Mouse (Mus musculus): ENCODE results near the gene AU040320. TPM values are rescaled to one million over a fixed set of nuclear protein-coding genes. Genes with fewer than 3 reads are reported as not detected.

Gene AU040320
- polyA plus RNA-seq, 1 experiment from 2014 or later = 36.5 TPM

GRCm38 (mm10) chr4:126746194-126746840 is 7.0 kb upstream of the AU040320 start:
- 87% methylated on average over 10 of the region's 10 CpGs for WGBS
- Histone ChIP-seq H3K27me3 (ENCODE audit: control insufficient read depth, insufficient read depth, low read depth, low read length) (peaks cover 9% of the 10 kb centered on the region), H3K36me3 (ENCODE audit: control insufficient read depth, insufficient read depth, low read length) (peaks cover 27% of the 10 kb centered on the region), H3K9me3 (replicated peaks; ENCODE audit: control insufficient read depth, low read length, poor library complexity, severe bottlenecking) (no peaks in the 10 kb centered on the region), H3K4me3 (ENCODE audit: low read depth, low read length) (no peak overlapping the region), H3K9ac (ENCODE audit: low read depth, low read length) (no peak overlapping the region), H3K4me1 (ENCODE audit: control insufficient read depth, insufficient read depth, low read length) (peaks cover 24% of the 10 kb centered on the region), H3K4me2 (ENCODE audit: low read length) (no peak overlapping the region), H3K27ac (ENCODE audit: low read length) (no peak overlapping the region)
- no peak for ATAC-seq

GRCm38 (mm10) chr4:126748381-126748780 is 5.0 kb upstream of the AU040320 start:
- 95% methylated on average over 8 of the region's 8 CpGs for WGBS

GRCm38 (mm10) chr4:126749553-126749952 is 3.8 kb upstream of the AU040320 start:
- WGBS = 87% methylated on average over 11 of the region's 11 CpGs
- Histone ChIP-seq H3K4me3 (ENCODE audit: low read depth, low read length) (no peak overlapping the region), H3K36me3 (ENCODE audit: control insufficient read depth, insufficient read depth, low read length) (peaks cover 21% of the 10 kb centered on the region), H3K27ac (ENCODE audit: low read length) (no peak overlapping the region), H3K9me3 (replicated peaks; ENCODE audit: control insufficient read depth, low read length, poor library complexity, severe bottlenecking) (no peaks in the 10 kb centered on the region), H3K4me1 (ENCODE audit: control insufficient read depth, insufficient read depth, low read length) (peaks cover 37% of the 10 kb centered on the region), H3K4me2 (ENCODE audit: low read length) (peak overlapping the region; percentile 20; the same call in 1 of the 2 replicates), H3K9ac (ENCODE audit: low read depth, low read length) (no peak overlapping the region), H3K27me3 (ENCODE audit: control insufficient read depth, insufficient read depth, low read depth, low read length) (peaks cover 4% of the 10 kb centered on the region)
- no peak for ATAC-seq

More at GRCm38 (mm10) chr4:126748381-126748780, 5.0 kb upstream of the AU040320 start:
- no peak overlapping the region for H3K27ac ChIP-seq (ENCODE audit: low read length)
- peaks cover 34% of the 10 kb centered on the region for H3K4me1 ChIP-seq (ENCODE audit: control insufficient read depth, insufficient read depth, low read length)
- peaks cover 9% of the 10 kb centered on the region for H3K27me3 ChIP-seq (ENCODE audit: control insufficient read depth, insufficient read depth, low read depth, low read length)
- no peaks in the 10 kb centered on the region for H3K9me3 ChIP-seq (replicated peaks; ENCODE audit: control insufficient read depth, low read length, poor library complexity, severe bottlenecking)
- no peak overlapping the region for H3K4me2 ChIP-seq (ENCODE audit: low read length)
- H3K9ac ChIP-seq (ENCODE audit: low read depth, low read length) = no peak overlapping the region
- peaks cover 27% of the 10 kb centered on the region for H3K36me3 ChIP-seq (ENCODE audit: control insufficient read depth, insufficient read depth, low read length)
- H3K4me3 ChIP-seq (ENCODE audit: low read depth, low read length) = no peak overlapping the region
- no peak for ATAC-seq

GRCm38 (mm10) chr4:126750046-126750683 is 3.2 kb upstream of the AU040320 start:
- H3K4me2 ChIP-seq (ENCODE audit: low read length) = peak overlapping the region; percentile 20; the same call in 1 of the 2 replicates
- H3K4me1 ChIP-seq (ENCODE audit: control insufficient read depth, insufficient read depth, low read length) = peaks cover 43% of the 10 kb centered on the region
- no peaks in the 10 kb centered on the region for H3K9me3 ChIP-seq (replicated peaks; ENCODE audit: control insufficient read depth, low read length, poor library complexity, severe bottlenecking)
- 71% methylated on average over 26 of the region's 26 CpGs for WGBS
- ATAC-seq = no peak
- no peak overlapping the region; the same call in 1 of the 2 replicates for H3K9ac ChIP-seq (ENCODE audit: low read depth, low read length)
- no peaks in the 10 kb centered on the region for H3K27me3 ChIP-seq (ENCODE audit: control insufficient read depth, insufficient read depth, low read depth, low read length)
- peaks cover 15% of the 10 kb centered on the region for H3K36me3 ChIP-seq (ENCODE audit: control insufficient read depth, insufficient read depth, low read length)
- H3K27ac ChIP-seq (ENCODE audit: low read length) = no peak overlapping the region
- H3K4me3 ChIP-seq (ENCODE audit: low read depth, low read length) = no peak overlapping the region

GRCm38 (mm10) chr4:126750863-126751555 is 2.3 kb upstream of the AU040320 start:
- no peaks in the 10 kb centered on the region for H3K27me3 ChIP-seq (ENCODE audit: control insufficient read depth, insufficient read depth, low read depth, low read length)
- no peak for ATAC-seq
- peak overlapping the region; percentile 96 for H3K4me2 ChIP-seq (ENCODE audit: low read length)
- H3K9me3 ChIP-seq (replicated peaks; ENCODE audit: control insufficient read depth, low read length, poor library complexity, severe bottlenecking) = no peaks in the 10 kb centered on the region
- peaks cover 43% of the 10 kb centered on the region for H3K4me1 ChIP-seq (ENCODE audit: control insufficient read depth, insufficient read depth, low read length)
- no peak overlapping the region; the same call in 1 of the 2 replicates for H3K4me3 ChIP-seq (ENCODE audit: low read depth, low read length)
- no peak overlapping the region for H3K27ac ChIP-seq (ENCODE audit: low read length)
- WGBS = 60% methylated on average over 8 of the region's 8 CpGs
- peak overlapping the region; percentile 13; the same call in 1 of the 2 replicates for H3K9ac ChIP-seq (ENCODE audit: low read depth, low read length)
- peaks cover 13% of the 10 kb centered on the region for H3K36me3 ChIP-seq (ENCODE audit: control insufficient read depth, insufficient read depth, low read length)

- peaks cover 43% of the 10 kb centered on the region for H3K4me1 ChIP-seq (ENCODE audit: control insufficient read depth, insufficient read depth, low read length)
- 40% methylated on average over 10 of the region's 10 CpGs for WGBS
Observed at GRCm38 (mm10) chr4:126751556-126752023, 1.8 kb upstream of the AU040320 start.

GRCm38 (mm10) chr4:126752024-126752607 is 1.2 kb upstream of the AU040320 start:
- 0% methylated on average over 13 of the region's 13 CpGs for WGBS

More at GRCm38 (mm10) chr4:126751556-126752023, 1.8 kb upstream of the AU040320 start:
- H3K27me3 ChIP-seq (ENCODE audit: control insufficient read depth, insufficient read depth, low read depth, low read length) = no peaks in the 10 kb centered on the region
- H3K27ac ChIP-seq (ENCODE audit: low read length) = no peak overlapping the region
- ATAC-seq = no peak
- peak overlapping the region; percentile 75 for H3K9ac ChIP-seq (ENCODE audit: low read depth, low read length)
- peak overlapping the region; percentile 89 for H3K4me3 ChIP-seq (ENCODE audit: low read depth, low read length)
- H3K4me2 ChIP-seq (ENCODE audit: low read length) = peak overlapping the region; percentile 96
- H3K9me3 ChIP-seq (replicated peaks; ENCODE audit: control insufficient read depth, low read length, poor library complexity, severe bottlenecking) = no peaks in the 10 kb centered on the region
- H3K36me3 ChIP-seq (ENCODE audit: control insufficient read depth, insufficient read depth, low read length) = peaks cover 9% of the 10 kb centered on the region

GRCm38 (mm10) chr4:126752608-126753141 is 669 bp upstream of the AU040320 start:
- peak overlapping the region; percentile 96 for H3K4me2 ChIP-seq (ENCODE audit: low read length)
- WGBS = under 1% methylated on average over 23 of the region's 23 CpGs
- peak overlapping the region; percentile 75 for H3K9ac ChIP-seq (ENCODE audit: low read depth, low read length)
- ATAC-seq = peak; percentile 12
- H3K27me3 ChIP-seq (ENCODE audit: control insufficient read depth, insufficient read depth, low read depth, low read length) = no peaks in the 10 kb centered on the region
- peaks cover 43% of the 10 kb centered on the region for H3K4me1 ChIP-seq (ENCODE audit: control insufficient read depth, insufficient read depth, low read length)
- H3K27ac ChIP-seq (ENCODE audit: low read length) = peak overlapping the region; percentile 98
- peak overlapping the region; percentile 89 for H3K4me3 ChIP-seq (ENCODE audit: low read depth, low read length)
- no peaks in the 10 kb centered on the region for H3K9me3 ChIP-seq (replicated peaks; ENCODE audit: control insufficient read depth, low read length, poor library complexity, severe bottlenecking)
- peaks cover 9% of the 10 kb centered on the region for H3K36me3 ChIP-seq (ENCODE audit: control insufficient read depth, insufficient read depth, low read length)

More at GRCm38 (mm10) chr4:126752024-126752607, 1.2 kb upstream of the AU040320 start:
- H3K27ac ChIP-seq (ENCODE audit: low read length) = peak overlapping the region; percentile 98; the same call in 1 of the 2 replicates
- H3K4me3 ChIP-seq (ENCODE audit: low read depth, low read length) = peak overlapping the region; percentile 89
- H3K9me3 ChIP-seq (replicated peaks; ENCODE audit: control insufficient read depth, low read length, poor library complexity, severe bottlenecking) = no peaks in the 10 kb centered on the region
- H3K27me3 ChIP-seq (ENCODE audit: control insufficient read depth, insufficient read depth, low read depth, low read length) = no peaks in the 10 kb centered on the region
- H3K36me3 ChIP-seq (ENCODE audit: control insufficient read depth, insufficient read depth, low read length) = peaks cover 9% of the 10 kb centered on the region
- peak overlapping the region; percentile 75 for H3K9ac ChIP-seq (ENCODE audit: low read depth, low read length)
- ATAC-seq = no peak
- H3K4me2 ChIP-seq (ENCODE audit: low read length) = peak overlapping the region; percentile 96
- peaks cover 43% of the 10 kb centered on the region for H3K4me1 ChIP-seq (ENCODE audit: control insufficient read depth, insufficient read depth, low read length)

Measured in midbrain, embryonic 16.5 days (tissue).